Mouse (Mus musculus) adrenal gland, adult 8-10 months (tissue): Measurements from ENCODE around the gene P4ha2. TPM values are rescaled to one million over a fixed set of nuclear protein-coding genes. Genes with fewer than 3 reads are reported as not detected.
A peak's percentile ranks its signal among the peaks of the same experiment; 100 is the strongest.

Experiments used
- DNase-seq: peaks from one replicate; pipeline ENCODE4 v3.0.0; 2022
- total RNA-seq, 4 experiments: library from RNA; stranded (reverse); gene quantifications; 2 replicates each; pipeline ENCODE4 v1.2.4; 2022

Gene P4ha2
- total RNA-seq, 4 experiments from 2014 or later: 29.1 to 52.2 (median 44.5) TPM

DNA sequence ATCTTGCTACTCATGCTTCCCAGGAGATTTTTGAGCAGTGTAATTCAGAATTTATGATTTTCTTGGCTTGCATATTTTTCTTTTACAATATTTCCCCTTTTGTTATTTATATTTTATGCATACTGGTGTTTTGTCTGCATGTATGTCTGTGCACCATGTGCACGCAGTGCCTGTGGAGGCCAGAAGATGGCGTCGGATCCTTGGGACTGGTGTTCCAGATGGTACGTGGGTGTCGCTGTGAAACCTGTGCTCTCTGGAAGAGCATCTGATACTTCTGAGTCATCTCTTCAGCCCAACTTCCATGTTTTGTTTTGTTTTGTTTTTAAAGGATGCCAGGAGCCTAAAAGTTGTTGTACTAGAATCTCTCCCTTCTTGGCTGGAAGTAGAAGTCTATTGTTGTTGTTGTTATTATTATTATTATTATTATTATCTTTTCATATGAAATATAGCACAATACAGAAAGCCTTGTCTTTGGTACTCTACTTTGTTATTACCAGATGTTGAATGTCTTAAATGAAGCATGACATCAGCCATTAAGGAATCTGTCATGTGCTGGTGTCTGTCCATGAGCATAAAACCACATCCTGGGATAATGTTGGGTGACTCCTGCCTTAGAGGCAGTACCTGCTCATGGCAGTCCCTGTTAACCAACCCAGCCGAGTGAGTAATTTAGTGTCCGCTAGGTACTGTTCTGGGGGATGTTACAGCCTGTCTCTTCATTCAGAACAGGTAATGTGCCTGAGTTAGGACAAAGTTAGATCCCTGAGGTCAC, 41.5 kb downstream of the P4ha2 start:
- DNase-seq: no peak

GRCm38 (mm10) chr11:54144886-54145285, 45.0 kb downstream of the P4ha2 start:
- peak; percentile 33 for DNase-seq

DNA sequence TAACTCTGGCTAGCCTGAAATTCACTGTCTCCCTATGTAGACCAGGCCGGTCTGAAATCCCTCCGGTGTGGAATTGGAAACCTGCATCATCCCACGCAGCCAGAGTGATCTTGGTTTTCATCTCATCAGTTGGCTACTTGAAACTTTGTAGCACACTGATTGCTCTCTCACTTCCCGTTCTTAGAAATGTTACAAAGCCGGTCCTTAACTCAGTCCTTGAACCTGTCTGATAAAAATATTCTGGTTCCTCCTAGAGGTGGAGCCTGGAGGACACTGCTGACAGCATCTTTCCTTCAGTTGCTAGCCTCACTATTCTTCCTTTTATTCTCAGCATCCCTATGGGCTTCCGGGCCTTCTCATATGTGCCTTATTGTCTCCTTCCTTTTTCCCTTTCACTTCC, 46.1 kb downstream of the P4ha2 start:
- no peak for DNase-seq

DNA sequence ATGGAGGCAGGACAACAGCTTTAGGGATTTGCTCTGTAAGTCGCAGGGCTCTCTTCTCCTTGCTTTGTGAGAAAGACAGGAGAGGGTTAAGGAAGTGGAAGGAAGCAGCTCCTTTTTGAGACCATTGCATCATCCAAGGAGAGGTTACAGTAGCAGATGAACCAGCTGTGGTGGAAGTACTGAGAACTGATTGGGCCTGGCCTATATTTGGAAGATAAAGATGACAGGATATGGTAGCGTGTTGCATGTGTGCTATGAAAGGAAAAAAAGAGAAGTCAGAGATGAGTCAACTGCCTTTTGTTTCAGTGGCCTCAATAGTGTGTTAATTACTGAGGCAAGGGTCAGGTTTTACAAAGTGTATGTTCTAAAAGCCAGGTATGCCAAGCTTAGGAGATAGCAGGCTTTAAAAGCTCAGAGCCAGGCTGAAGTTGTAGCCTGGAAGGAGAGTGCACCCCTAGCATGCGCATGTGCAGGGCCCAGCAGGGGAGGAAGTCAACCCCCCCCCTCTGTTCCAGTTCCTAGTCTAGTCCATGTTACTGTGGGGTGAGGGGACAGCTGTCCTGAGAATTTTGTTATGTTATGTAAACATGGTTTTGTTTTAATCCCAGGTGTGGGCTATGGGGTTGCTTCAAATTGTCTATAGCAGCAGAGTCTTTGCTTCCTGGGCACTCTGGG, 50.0 kb downstream of the P4ha2 start:
- DNase-seq: no peak

DNA sequence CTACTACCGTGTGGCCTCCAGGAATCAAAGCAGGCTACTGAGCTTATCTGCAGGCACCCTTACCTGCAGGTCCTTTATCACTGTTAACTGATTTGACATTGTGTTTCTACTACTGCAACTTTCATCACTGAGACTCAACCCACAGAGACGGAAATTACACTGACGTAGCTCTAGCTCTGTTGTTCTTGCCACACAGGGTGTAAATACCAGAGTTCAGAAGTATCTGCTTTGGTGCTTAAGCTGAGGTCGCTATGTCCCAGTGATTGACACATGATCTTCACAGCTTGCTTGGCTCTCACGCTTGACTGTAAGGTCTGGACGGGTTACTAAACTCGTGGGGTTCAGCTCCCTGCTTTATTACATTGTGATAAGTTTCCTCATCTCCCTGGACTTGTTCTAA, 51.2 kb downstream of the P4ha2 start:
- no peak for DNase-seq

DNA sequence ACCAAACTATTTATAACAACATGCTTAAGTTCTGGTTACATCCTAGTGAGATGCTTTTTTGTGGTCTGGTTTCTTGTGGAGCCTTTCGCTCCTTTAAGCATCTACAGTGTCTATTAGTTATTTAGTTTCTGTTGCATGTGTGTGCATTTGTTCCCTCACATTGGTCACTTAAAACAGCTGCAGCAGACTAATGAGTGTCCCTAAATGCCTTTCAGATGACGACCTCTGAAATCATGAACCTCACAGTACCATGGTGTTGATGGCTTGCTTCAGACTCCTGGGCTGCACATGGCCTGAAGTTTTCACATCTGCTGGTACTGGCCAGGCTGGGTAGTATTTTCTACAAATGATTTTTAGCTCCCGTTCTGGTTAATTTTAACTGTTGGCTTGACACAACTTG, 53.1 kb downstream of the P4ha2 start:
- DNase-seq: no peak

DNA sequence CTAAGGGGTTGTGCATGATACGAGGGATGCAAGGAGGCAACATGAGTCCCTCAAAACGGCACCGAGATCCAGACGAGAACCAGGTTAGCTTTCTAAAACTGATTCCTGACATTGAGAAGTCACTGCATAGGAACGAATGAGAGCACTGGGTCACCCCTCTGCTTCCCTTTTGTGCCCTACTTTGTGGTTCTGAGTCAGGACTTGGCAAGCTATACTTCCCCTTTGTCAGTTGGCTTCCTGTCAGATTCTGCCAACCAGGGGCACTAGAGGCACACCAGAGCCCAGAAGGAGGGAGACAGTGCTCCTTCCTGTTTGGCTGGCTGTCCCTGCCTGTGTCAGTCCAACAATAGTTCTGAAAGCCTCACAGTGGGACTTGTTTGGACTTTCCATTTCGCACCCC, 56.0 kb downstream of the P4ha2 start:
- DNase-seq: peak; percentile 58

DNA sequence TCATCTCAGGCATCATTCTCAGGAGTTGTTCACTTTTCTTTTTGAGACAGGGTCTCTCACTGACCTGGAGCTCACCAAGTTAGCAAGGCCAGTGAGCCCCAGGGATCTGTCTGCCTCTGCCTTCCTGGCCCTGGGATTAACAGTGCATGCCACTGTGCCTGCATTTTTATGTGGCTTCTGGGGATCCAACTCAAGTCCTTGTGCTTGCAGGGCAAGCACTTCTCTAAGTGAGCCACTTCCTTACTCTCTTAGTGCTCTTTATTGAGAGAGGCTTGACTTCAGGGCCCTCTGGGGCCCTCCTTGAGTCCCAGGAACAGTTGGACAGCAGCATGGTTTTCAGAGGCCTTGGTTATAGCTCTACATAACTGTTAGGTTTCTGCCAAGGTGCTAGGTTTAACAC, 56.6 kb downstream of the P4ha2 start:
- DNase-seq: no peak

- DNase-seq: no peak
Measured at GRCm38 (mm10) chr11:54157586-54157985, 57.7 kb downstream of the P4ha2 start.

GRCm38 (mm10) chr11:54160435-54160834, 60.5 kb downstream of the P4ha2 start:
- DNase-seq: no peak

DNA sequence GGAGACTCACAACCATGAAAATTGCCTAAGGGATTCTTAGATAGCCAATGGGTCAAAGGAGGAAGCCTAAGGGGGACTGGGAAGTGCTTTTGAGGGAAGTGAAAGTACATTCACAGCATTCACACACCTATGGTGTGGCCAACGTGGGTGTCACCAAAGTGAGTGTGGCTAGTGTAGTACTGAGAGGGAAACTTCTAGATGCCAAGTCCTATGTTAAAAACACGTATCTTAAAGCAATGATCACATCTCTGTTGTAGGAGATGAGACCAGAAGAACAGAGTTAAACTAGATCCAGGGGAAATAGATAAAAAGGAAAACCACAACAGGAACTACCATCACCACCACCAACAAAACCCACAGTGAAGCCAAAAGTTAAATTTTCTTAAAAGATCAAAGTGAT, 61.0 kb downstream of the P4ha2 start:
- no peak for DNase-seq

DNA sequence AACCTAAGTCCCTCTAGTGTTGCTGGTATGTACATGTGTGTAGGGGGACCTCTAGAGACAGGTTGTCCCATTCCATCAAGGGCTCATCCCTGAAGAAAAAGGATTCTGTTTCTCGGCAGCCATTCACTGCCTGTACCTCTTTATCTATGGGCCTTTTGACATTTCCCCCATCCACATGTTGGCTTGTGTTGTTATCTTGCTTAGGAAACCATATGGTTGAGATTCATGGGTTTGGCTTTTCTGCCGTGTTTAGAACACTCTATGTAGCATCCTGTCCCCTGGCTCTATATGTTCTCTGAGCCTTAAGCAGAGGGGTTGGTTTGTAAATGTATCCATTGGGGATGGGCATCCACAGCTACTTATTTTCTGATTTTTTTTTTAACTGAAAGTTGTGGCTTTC, 61.6 kb downstream of the P4ha2 start:
- no peak for DNase-seq

- no peak for DNase-seq
Measured at GRCm38 (mm10) chr11:54162968-54163367, 63.1 kb downstream of the P4ha2 start.

- DNase-seq: no peak
Measured at GRCm38 (mm10) chr11:54169432-54170295, 69.8 kb downstream of the P4ha2 start.

DNA sequence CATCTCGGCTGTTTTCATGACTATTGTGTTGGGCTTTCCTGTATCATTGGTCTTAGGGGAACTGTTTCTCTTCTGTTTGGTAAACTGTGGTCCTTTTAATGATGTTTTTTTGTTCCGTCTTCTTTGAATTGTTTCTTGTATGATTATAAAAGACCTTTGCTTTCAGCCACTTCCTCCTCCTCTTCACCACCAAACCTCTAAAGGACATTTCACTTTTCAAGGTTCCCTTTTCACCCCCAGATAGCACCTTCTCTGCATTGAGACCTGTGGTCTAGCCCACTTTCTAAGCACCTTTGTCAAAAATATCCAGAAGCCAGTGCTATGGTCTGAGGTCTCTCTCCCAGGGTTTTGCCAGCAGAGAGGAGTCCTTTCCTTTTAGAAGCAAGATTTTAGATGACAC, 71.3 kb downstream of the P4ha2 start:
- DNase-seq: no peak

- no peak for DNase-seq
Measured at GRCm38 (mm10) chr11:54174226-54174625, 74.3 kb downstream of the P4ha2 start.

- no peak for DNase-seq
Measured at GRCm38 (mm10) chr11:54174877-54175276, 75.0 kb downstream of the P4ha2 start.

Other genes with a start within 250 kb of the P4ha2 start
- 10 to 100 TPM in 2 of 4 experiments, 1 to 10 TPM in 2; 4.1 to 12.6 (median 9.8) TPM for gene Gm12216, start 240.8 kb upstream of the P4ha2 start, total RNA-seq
- 10 to 100 TPM; 36.9 to 47.9 (median 43.8) TPM for gene Slc22a5, start 208.4 kb upstream of the P4ha2 start, total RNA-seq
- 10 to 100 TPM in 1 of 4 experiments, 1 to 10 TPM in 3; 4.4 to 12.5 (median 6.6) TPM for gene Slc22a21, start 119.8 kb upstream of the P4ha2 start, total RNA-seq
- gene Slc22a4, start 72.0 kb upstream of the P4ha2 start, total RNA-seq: 1 to 10 TPM; 6.1 to 8.6 (median 7.7) TPM
- 10 to 100 TPM in 2 of 4 experiments, 1 to 10 TPM in 2; 6.7 to 16.2 (median 12.1) TPM for gene Pdlim4, start 31.1 kb upstream of the P4ha2 start, total RNA-seq
- gene Csf2, start 149.6 kb downstream of the P4ha2 start, total RNA-seq: not detected
- gene Il3, start 167.2 kb downstream of the P4ha2 start, total RNA-seq: not detected
- gene Acsl6, start 203.7 kb downstream of the P4ha2 start, total RNA-seq: 10 to 100 TPM in 1 of 4 experiments, 1 to 10 TPM in 3; 8.0 to 11.3 (median 8.6) TPM